Mouse (Mus musculus) WW6 (cell line): ENCODE data around the gene Atg5.

Experiments
- DNase-seq: peaks from one replicate; pipeline ENCODE4 v3.0.0-alpha.2; 2013; ENCODE audit warnings: low read depth, low spot score

Gene Atg5

DNA sequence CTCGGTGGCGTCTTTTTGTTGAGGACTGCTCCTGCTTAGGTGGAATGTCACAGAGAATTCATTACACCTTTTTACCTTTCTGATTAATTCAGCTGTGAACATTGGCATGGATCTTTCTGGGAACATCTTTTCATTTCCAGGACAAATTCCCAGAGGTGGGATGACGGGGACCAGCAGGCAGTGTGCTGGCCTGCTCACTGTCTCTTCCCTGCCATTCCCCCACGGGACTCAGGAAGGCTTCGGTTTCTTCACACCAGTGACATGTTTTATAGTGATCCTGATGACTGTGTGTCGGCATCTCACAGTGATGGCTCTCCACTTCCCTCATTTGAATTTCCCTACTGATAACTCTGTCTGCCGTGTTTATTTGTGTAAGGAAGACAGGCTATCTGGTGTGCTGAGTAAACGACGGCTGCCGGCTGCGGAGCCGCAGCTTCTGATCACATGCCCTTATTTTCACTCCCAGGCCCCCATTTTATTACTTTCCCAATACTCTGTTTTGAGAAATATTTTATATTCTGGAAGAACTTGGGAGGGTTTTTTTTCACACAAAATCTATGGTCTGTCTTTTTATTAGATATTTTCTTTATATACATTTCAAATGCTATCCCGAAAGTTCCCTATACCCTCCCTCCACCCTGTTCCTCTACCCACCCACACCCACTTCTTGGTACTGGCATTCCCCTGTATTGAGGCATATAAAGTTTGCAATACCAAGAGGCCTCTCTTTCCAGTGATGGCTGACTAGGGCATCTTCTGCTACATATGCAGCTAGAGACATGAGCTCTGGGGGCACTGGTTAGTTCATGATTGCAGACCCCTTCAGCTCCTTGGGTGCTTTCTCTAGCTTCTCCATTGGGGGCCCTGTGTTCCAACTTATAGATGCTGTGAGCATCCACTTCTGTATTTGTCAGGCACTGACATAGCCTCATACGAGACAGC lies 80.6 kb downstream of the Atg5 start:
- no peak for DNase-seq

DNA sequence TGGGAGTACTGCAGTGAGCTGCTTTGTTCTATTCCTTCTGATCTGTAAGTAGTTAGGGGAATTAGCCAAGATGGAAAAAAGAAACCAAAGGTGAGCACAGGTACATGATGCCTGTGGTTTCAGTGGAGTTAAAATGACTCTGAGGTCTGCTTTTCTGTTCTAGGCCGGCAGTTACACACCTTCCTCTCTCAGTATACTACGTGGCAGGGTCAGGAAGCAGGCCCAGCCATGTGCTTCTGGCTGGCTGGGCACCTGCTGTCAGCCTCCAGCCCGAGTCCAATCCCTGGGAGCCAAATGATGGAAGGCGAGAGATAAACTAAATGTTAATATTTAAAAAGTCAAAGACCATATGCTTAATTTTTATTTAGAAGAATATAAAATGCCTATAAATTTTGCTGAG lies 85.3 kb downstream of the Atg5 start:
- no peak for DNase-seq

DNA sequence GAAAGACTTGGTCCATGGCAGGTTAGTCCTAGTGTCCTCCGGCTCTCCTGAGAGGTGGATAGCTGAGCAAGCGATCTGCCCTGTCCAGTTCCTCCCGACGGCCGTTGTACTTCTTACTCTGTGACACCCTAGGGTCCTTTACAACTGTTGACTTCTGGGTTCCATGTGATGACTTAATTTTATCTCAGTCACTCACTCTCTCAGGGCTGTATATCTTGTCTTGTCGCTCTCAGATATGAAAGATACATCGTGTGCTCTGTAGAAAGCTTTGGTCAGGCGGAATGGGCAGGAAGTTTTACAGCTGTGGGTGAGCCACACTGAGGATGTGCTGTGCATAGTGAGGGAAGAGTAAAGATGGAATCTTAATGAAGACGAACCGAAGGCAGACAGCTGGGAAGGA lies 86.2 kb downstream of the Atg5 start:
- no peak for DNase-seq

DNA sequence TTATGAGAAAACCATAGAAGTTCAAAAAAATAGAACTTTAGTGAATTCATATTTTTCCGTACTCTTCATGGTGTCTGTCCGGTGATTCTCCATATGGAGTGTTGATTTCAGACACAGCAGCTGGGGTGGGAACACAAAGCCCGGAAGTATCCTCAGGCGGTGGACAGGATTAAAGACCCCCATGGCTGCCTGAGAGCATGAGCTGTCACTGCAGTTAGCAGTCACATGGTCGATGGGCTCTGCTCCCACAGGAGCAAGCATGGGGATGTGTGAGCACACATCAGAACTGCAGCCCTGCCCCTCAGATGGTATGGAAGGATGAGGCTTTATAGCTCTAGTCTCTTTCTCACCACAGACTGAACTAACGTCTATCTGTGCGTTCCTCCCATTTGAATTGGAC lies 87.1 kb downstream of the Atg5 start:
- no peak for DNase-seq

DNA sequence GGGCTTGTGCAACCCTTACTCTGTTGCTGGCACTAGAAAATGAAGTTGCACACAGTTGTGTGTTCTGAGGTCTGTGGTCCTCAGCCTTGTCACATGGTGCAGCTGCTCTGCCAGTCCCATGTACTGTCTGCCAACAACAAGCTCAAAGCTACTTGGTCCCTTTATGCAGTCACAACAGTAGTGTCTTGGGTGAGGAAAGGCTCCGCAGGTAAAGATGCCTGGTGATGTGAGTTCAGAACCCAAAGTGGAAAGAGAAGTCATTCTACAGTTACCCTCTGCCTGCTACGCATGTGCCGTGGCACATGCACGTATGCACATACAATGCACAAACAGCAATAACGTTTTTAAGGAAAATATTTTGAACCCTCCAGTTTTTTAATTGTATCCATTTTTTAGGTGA lies 88.5 kb downstream of the Atg5 start:
- DNase-seq: no peak

DNA sequence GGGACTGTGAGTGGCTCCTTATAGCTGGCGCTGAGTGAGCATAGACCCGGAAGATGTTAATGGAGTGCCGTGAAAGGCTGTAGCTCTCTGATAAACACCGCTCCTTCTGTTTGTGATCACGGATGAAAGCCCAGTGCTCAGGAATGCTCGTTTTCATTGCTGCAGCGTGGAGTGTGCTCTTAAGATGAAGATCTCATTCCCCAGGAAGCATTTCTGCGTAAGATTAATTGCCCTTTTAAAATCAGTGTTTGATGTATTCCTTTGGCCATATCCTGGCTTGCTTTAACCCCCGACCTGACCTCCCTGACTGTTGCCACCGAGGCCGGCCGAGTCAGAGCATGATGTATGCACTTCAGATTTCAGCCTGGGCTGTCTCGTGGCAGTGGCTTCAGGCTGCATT lies 89.2 kb downstream of the Atg5 start:
- no peak for DNase-seq

DNA sequence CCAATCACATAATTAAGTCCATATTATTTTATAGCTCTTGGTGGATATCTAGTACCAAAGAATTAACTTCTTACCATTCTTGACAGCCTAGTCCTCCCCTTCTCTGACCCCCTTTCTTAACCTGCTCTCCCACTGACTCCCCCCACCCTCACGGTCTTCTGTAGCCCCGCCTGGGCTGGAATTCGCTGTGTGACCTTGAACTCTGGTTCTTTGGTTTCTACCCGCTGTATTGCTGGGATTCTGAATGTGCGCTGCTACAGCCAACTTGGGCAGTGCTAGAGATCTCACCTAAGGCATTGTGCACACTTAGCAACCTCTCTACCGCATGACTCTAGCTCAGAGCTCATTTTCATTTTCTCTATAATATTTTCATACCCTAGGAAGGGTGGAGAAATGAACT lies 90.7 kb downstream of the Atg5 start:
- DNase-seq: no peak

DNA sequence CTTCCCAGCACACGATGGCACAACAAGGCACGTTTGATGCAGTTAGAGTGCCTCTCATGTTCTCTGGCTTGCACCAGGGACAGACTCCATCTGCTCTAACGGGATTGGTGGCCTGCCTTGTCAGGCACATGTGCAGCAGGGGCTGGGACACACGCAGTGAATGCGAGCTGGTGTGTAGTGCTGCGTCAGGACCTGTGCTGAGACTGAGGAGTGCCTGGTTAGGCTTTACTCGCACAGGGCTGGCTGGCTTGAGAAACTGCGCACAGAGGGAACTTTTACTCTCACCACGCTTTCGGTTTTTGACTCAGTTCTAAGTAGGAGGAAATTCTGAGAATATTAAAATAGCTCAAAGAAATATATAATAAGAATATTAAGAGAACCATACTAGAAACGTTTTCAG lies 92.5 kb downstream of the Atg5 start:
- no peak for DNase-seq

DNA sequence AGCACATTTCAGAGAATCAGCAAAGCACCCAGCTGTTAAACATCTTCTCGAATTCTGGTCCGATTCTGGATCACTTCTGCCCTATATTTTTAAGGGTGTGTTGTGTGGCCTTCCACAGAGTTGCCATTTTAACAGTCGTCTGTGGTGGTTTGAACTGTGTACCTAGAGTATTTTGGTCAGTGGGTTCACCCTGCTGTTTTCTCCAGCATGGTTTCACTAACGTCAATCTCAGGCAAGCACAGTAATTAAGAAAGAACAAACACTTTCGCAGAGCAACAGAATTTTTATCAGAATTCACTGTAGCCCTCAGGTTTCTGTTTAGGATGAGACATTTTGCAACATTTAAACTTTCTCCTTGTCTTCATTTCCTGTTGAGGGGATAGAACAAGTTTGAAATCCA lies 94.3 kb downstream of the Atg5 start:
- DNase-seq: no peak

DNA sequence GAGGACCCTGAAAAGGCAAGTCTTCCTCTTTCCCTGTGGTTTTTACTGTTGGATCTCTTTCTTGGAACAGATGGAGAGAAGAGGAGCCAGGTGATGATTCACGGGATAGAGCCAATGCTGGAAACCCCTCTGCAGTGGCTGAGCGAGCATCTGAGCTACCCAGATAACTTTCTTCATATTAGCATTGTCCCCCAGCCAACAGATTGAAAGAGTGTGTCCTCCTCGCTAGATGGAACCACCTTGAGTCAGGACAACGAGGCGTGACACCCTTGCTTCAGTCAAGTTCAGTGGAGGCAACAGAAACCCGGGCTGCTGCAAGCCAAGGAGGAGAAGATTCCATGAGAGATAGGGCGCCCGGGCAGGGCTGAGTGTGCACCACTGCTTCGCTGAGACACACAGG lies 94.7 kb downstream of the Atg5 start:
- no peak for DNase-seq

DNA sequence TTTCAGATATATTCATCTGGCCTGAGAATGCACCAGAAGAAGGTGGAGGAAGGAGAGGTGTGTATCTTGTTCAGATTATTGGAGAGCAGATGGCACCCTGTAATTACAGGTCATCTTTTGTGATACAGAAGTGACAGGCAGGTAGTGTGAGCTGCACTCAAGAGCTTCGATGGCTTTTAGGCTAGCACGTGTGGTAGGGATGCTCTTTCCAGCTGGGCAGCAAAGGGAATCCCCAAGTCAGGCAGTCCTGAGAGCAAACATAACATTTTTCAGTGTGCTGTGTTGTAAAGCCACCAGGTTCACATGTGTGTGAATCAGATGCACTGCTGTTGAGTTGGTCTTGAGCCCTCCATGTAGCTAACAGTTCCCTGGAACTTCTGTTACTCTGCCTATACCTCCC lies 98.0 kb downstream of the Atg5 start:
- DNase-seq: no peak

DNA sequence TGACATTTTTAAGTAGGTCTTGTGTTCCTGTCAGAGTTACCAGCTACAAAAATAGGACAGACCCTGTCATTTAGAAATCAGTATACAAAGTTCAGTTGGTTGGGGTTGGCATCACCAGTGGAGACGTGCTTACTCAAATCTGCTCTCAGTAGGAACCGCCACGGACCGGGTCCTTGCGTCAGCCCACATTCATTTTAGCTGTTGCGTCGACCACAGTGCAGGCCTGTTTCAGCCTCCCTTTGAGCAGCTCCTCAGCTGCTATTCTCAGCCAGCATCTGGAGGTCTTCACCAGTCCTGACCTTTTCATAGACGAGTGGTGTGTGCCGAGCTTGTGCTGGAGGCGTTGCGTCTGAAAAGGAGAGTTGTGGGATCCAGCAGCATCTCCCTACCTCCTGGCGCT lies 98.9 kb downstream of the Atg5 start:
- no peak for DNase-seq

DNA sequence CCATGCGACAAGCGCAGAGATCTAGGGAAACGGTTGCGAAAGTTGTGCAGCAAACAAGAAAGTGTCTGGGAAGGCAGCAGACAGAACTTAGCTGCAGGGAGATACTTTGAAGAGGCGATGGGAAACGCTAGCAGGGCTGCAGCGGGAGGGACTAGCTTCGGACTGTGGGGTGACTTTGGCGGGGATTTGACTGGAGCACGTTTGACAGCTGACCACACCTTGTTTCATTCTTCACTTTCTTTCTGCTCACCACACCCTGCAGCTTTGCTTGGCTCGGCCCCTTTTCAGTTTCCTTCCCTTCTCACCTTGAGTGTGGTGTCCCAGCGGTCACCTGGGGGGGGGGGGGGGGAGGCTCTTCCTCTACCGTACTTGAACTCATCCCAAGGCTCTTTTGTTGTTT lies 100.4 kb downstream of the Atg5 start:
- DNase-seq: no peak

DNA sequence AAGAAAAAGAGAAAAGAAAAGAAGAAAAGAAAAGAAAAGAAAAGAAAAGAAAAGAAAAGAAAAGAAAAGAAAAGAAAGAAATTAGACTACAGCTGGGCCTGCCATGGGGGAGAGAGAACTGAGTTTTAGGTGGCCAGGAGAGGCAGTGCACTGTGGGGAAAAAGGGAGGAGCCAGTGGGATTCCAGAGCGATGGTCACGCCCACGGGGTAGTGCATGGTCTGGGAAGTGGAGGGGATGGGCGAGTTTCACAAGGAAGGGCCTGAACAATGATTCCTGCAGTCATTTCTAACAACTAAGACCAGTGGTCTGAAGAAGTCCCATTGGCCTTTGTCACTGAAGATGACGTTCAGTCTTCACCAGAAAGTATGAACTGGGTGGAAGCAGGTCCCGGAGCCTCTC lies 102.5 kb downstream of the Atg5 start:
- no peak for DNase-seq

DNA sequence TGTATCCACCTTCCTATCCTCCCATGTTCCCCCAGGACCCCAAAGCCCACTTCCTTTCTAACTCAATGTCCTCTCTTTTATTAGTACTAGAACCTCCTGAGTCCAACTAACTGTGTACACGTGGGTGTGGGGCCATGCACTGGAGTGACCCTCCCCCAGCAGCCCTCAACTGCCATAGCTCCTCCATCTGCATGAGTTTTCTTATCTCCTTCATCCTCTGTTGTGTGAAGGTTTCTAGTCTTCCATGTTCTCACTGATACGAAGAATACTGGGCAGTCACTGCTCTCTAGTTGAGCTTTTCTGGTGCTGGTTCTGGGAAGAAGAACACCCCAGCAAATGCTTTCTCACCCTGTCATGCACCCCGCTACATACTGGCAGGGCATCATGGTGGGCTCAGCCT lies 104.1 kb downstream of the Atg5 start:
- no peak for DNase-seq

DNA sequence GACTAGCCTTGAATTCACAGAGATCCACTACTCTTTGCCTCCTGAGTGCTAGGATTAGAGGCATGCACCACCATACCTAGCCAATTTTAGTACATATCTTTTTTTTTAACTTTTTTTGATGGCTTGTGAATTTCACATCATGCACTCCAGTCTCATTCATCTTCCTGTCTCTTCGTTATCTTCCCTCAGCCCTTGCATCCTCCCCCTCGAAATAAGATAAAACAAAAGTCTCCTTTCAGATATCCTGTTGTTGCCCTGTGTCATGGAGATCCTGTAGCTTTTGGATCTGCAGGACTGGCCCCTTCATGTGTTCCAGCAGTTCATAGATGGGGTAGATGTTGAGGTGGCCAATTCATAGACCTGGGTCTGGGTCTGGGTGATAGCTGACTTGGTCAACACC lies 106.5 kb downstream of the Atg5 start:
- DNase-seq: no peak

DNA sequence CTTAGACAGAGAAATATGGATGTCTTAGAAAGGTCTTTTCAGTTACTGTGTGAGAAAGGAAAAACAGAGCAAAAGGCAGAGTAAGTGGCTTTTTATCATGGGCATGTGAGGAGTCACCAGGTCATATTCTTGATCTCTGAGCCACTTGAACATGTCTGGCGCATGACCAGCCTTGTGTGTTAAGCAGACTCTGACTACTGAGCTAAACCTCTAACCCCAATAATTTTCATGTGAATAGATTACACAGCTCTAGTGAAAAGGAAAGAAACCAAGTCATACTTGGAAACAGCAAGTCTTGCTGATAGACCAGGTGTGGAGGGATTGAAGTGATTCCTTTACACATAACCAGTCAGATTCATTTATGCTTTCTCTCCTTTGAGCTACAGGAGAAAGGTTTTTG lies 107.3 kb downstream of the Atg5 start:
- DNase-seq: no peak

DNA sequence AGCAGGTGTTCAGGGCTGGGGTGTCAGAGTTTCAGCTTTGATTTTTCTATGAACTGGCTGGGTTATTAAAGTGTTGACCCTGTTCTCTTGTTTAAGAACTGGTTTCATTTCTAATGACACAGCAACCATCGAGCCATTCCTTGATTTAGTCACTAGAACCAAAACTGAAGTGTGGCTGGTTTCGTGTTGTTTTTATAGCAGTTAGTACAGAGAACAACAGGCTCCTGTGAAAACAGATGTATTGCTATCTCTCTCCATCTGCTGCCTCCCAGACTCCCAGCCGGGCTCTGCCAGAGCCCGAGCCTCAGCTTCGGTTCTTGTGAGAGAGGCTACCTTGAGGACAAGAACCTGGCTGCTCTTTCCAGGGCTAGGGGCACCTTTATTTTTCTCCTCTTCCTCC lies 109.7 kb downstream of the Atg5 start:
- no peak for DNase-seq

DNA sequence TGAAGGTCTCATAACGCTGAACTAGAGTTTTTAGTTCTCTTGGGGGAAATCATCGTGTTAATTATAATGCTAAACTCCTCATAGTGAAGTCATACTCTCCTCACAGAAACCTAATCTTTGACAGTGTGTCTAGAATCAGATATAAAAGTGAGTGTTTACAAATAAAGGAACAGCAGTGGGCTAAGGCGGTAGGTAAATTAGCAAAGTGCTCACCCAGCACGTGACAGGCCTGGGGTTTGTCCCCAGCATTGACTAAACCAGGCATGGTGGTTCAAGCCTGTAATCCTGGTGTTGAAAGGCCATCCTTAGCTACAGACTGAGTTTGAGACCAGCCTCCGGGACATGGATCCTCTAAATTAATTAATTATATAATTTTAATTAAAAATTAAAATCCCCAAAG lies 110.2 kb downstream of the Atg5 start:
- DNase-seq: no peak

DNA sequence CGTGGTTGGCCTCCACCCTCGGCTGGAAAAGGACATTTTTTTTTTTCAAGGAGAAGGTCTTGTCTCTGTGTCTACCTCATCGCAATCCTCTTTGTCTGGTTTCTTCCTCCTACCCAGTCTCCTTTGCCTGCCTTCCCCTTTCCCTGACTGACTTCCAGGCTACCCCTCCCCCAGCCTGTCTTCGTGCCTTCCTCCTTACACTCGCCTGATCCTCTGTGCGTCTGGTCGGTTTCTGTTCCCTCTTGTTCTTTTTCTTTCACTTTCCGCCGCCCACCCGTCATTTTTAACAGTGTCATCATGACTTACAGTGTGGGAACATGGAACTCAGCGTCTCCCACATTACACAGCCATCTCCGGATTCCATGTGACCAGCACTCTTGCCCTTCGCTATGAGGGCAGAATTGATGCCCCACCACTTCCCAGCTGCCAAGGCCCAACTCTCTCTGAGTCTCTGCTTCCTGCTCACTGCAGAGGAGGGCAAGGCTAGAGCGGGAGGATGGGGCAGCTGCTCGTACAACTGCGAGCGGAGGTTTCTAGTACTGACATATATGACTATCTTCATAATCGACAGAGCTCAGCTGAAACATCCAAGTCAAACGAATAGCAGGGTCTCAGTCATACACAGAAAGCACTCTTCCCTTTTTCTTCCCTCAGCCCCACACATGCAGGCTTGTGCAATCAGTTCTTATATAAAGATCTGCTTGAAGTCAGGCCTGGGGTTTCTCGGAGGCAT lies 112.5 kb downstream of the Atg5 start:
- no peak for DNase-seq

DNA sequence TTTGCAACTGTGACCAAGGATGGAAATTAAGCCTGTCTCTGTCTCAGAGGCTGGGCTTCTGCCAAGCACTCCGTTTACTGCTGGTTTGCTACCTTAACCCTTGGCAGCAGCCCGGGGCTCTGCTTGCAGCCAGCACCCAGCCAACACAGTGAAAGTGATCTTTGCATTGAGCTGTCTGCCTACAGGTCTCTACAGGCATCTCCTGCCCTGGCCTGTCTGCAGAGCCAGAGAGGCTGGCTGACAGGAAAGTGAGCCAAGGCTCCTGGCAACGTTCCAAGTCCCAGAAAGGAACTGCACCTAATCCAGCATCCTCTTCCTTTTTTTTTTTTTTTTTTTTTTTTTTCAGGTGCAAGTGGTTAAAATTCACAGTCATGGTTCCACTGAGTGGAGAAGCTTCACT lies 113.2 kb downstream of the Atg5 start:
- no peak for DNase-seq

DNA sequence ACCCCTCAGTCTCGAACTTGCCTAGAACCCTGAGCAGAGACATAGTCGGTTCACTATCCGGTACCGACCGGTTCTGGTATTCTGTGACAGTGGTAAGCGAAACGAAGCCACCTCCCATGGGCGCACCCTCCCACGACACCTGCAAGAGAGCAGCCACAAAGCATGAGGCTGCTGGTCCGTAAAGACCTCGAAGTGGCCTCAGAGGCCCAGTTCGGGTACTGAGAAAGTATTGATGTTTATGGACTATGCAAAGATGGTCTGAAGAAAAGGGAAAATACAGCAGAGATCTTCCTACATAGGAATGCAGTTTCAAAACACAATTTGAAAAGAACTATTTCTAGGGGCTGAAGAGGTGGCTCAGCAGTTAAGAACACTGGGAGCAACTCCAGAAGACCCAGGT lies 113.8 kb downstream of the Atg5 start:
- DNase-seq: no peak

DNA sequence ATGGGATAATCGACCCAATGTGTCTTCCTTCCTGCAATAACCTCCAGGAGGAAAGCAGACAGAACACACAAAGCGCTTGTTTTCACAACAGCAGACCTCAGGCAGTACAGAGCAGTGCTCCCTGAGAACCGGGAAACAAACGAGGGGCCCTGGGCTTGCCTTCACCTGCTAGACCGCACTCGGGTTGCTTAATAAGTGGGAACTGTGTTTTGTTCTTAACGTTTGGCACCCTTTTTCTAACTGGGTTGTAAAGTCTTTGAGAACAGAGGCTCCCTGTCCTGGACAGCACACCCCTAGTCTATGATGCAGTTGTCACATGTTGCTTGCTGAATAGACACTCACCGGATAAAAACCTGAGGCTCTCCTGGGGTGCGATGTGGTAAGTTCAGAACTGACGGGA lies 115.1 kb downstream of the Atg5 start:
- no peak for DNase-seq
